Mouse (Mus musculus): Measurements from ENCODE around the gene Sh2d1b1.

Sh2d1b1 gene

GRCm38 (mm10) chr1:170323001-170323400 lies 45.9 kb downstream of the Sh2d1b1 start:
- in situ Hi-C loops (cut with MseI, MboI), result no loop called here

- in situ Hi-C loops (cut with MseI, MboI), result no loop called here
Measured at GRCm38 (mm10) chr1:170324312-170324711, 47.2 kb downstream of the Sh2d1b1 start.

- in situ Hi-C loops (cut with MseI, MboI), result no loop called here
Measured at GRCm38 (mm10) chr1:170325277-170325676, 48.2 kb downstream of the Sh2d1b1 start.

GRCm38 (mm10) chr1:170331926-170332325 lies 54.8 kb downstream of the Sh2d1b1 start:
- in situ Hi-C loops (cut with MseI, MboI), result no loop called here

DNA sequence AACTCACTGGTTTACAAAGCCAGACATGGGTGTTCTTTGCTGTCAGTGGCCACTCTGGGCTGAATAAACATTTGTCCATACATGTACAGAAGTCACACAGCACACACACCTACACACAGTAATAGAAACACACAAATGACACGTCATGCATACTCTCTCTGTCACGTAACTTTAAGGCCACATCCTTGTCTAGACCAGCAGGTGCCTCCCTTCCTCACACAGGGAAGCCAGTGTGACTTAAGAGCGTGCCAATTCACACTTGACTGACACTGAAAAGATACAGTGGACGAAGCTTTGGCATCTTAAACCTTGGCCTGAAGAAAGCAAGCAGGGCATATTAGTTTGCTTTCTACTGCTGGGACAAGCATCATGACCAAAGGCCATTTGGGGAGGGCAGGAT lies 55.7 kb downstream of the Sh2d1b1 start:
- in situ Hi-C loops (cut with MseI, MboI), result no loop called here
